Mouse (Mus musculus): Measurements from ENCODE around the gene Clstn1.

- TF ChIP-seq POLR2A (IDR thresholded peaks at IDR 0.05; ENCODE audit: extremely low read depth, insufficient read depth, low read length) (no peak), CTCF (IDR thresholded peaks at IDR 0.05; ENCODE audit: extremely low read depth, insufficient read depth, low read length) (no peak)
Observed at GRCm38 (mm10) chr4:149572446-149572845, 13.8 kb upstream of the Clstn1 start.
